Mouse (Mus musculus): ENCODE results near the gene Mtx2.

- TF ChIP-seq CTCF (IDR thresholded peaks at IDR 0.05; ENCODE audit: control insufficient read depth, insufficient read depth, insufficient replicate concordance, low read depth, low read length) (no peak), POLR2A (IDR thresholded peaks at IDR 0.05; ENCODE audit: control insufficient read depth, low read depth, low read length) (no peak)
These were observed 58.8 kb downstream of the Mtx2 start for GRCm38 (mm10) chr2:74884357-74884756.

Measured in testis, adult 2 months (tissue).